Mouse (Mus musculus) lung, adult 2 months (tissue): ENCODE measurements around the gene Gm11060. TPM values are rescaled to one million over a fixed set of nuclear protein-coding genes. Genes with fewer than 3 reads are reported as not detected.

Experiments used
- DNase-seq: peaks from one replicate; pipeline ENCODE4 v3.0.0; 2022
- H3K4me1 ChIP-seq: fragments of 200-500 bp; 2 replicates; pipeline ENCODE4 v1.6.1; 2011; ENCODE audit warnings: low read length; ENCODE audit not compliant: control insufficient read depth, insufficient read depth
- H3K4me3 ChIP-seq: fragments of 200-500 bp; replicated peaks from 2 replicates; pipeline ENCODE3; 2011; ENCODE audit warnings: low read depth, mild to moderate bottlenecking, control low read depth, low read length; ENCODE audit errors: extremely low read depth
- CTCF ChIP-seq: fragments of 200-500 bp; IDR thresholded peaks from 2 replicates; pipeline ENCODE4 v1.5.1; 2011; ENCODE audit warnings: mild to moderate bottlenecking, low read length, control low read depth; ENCODE audit not compliant: insufficient read depth
- POLR2A ChIP-seq: fragments of 200-500 bp; IDR thresholded peaks from 2 replicates; pipeline ENCODE4 v1.6.1; 2011; ENCODE audit warnings: low read depth, mild to moderate bottlenecking, control low read depth, low read length, borderline replicate concordance; ENCODE audit errors: extremely low read depth
- WGBS: fragments of 180-500 bp; shearing (Covaris S2); methylation state at CpG from one replicate; pipeline ENCODE4 v1.1.7; 2018; 5-methylcytosine and 5-hydroxymethylcytosine counted together
- polyA plus RNA-seq: library from polyadenylated mRNA; depleted of rRNA; stranded (reverse); fragments of >200 nt; gene quantifications from 2 replicates; pipeline ENCODE4 v1.2.3, GENCODE M21; 2012; rRNA removed

Gm11060 gene
- polyA plus RNA-seq: not detected in 2 replicates

GRCm38 (mm10) chr2:105091718-105092117 is at the start of gene Gm11060:
Gene Gm11060, plus strand, starts transcription at chr2:105092018.
- Histone ChIP-seq H3K4me1 (no peaks in the 10 kb centered on the region), H3K4me3 (no peak within 1 kb of the TSS)
- no peak for DNase-seq
- 84% methylated on average over 2 of the region's 2 CpGs for WGBS
- TF ChIP-seq CTCF (no peak), POLR2A (no peak)

GRCm38 (mm10) chr2:105043152-105043551 is 48.7 kb upstream of the Gm11060 start:
- H3K4me3 ChIP-seq: no peak overlapping the region
- H3K4me1 ChIP-seq: no peaks in the 10 kb centered on the region
- WGBS: 32% methylated on average over 4 of the region's 4 CpGs
- no peak for DNase-seq
- no peak for TF ChIP-seq CTCF

DNA sequence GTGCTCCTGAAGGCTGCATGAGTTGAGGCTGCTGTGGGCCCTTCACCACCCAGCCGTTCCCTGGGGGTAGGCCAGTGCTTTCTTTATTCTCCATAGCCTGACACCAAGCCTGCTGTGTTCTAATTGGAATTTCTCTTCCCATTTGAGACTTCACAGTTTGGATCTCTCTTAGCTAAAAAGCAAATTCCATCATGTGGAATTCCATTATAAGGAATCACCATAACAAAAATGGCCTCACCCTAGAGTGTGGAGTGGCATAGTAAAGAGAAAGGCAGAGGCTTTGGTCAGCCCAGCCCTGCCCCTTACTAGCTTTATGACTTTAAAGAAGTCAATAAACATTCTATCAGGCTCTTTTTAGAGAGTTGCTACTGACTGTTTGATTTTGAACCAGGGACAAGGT is 43.5 kb upstream of the Gm11060 start:
- Histone ChIP-seq H3K4me1 (no peaks in the 10 kb centered on the region), H3K4me3 (no peak overlapping the region)
- 77% methylated on average over 1 of the region's 1 CpGs for WGBS
- DNase-seq: no peak
- TF ChIP-seq CTCF (no peak), POLR2A (no peak)

DNA sequence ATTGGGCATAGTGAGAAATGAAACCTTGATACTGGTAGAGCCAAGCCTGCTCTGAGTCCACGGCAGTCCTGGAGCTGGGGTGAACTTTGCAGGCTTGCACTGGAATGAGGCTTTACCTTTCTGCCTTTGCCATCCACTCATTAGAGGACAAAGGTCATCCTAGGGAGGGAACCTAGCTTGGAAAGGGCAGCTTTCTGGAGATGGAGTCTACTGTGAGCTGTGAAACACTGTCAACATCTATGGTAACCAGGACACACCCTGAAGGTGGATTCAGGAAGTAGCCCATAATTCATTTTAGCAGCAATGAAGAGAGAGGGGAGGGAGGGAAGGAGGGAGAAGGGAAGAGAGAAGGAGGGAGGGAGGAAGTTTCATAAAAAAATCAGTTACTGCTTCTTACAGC is 36.3 kb upstream of the Gm11060 start:
- H3K4me3 ChIP-seq: no peak overlapping the region
- DNase-seq: no peak
- H3K4me1 ChIP-seq: peaks cover 2% of the 10 kb centered on the region; the same call in 1 of the 2 replicates
- 69% methylated on average over 1 of the region's 1 CpGs for WGBS
- TF ChIP-seq CTCF: no peak
- TF ChIP-seq POLR2A: no peak

- peaks cover 2% of the 10 kb centered on the region; the same call in 1 of the 2 replicates for H3K4me1 ChIP-seq
- no peak for TF ChIP-seq CTCF
- TF ChIP-seq POLR2A: no peak
- WGBS: 38% methylated on average over 7 of the region's 7 CpGs
- H3K4me3 ChIP-seq: no peak overlapping the region
- no peak for DNase-seq
These were observed 33.2 kb upstream of the Gm11060 start for GRCm38 (mm10) chr2:105058577-105059116.

DNA sequence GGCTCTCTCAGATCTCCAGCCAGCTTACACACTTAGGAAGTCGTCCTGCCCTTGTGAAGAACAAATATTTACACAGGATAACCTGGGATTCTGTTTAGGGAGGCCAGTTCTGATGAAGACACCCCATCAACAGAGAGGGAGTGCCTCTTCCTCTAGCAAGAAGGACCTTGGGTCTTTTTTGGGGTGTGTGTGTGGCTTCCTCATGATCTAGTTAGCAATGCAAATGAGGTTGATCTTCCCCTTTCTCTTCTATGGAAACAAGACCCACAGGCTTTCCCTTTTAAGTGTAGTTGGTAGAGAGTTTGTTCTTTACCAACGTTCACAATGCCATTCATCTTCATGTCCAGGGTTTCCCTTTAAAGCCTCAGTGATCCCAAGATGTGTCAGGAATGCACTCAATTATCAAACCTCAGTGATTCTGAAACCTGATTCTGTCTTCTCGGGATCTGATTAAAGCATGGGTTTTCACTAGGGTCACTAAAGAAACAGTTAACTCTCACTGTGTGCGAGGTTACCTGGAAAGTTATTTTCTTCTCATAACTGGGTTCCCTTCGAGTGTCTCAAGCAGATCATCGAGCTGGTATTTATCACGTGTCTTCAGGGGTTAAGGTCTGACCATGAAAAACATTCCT is 29.0 kb upstream of the Gm11060 start:
- Histone ChIP-seq H3K4me3 (no peak overlapping the region), H3K4me1 (peaks cover 2% of the 10 kb centered on the region; the same call in 1 of the 2 replicates)
- DNase-seq: no peak
- 54% methylated on average over 7 of the region's 7 CpGs for WGBS
- no peak for TF ChIP-seq CTCF
- TF ChIP-seq POLR2A: no peak

DNA sequence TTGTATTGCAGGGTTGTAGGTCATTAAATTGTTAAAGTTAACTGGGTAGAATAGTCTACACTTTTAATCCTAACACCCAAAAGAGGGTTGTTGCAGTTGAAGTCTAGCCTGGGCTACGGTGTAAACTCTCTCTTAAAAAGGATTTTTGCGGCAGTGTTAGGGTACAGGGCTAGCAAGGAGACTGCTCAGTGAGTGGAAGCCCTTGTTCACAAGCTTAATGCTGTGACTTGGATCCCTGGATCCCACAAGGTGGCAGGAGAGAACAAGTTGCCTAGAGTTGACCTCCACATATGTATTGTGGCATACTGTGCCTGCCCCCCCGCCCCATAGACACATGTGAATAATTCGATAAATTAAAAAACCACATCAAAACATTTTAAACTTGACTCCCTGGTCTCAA is 19.3 kb upstream of the Gm11060 start:
- Histone ChIP-seq H3K4me1 (no peaks in the 10 kb centered on the region), H3K4me3 (no peak overlapping the region)
- no peak for DNase-seq
- WGBS: 75% methylated on average over 4 of the region's 4 CpGs
- TF ChIP-seq POLR2A: no peak
- no peak for TF ChIP-seq CTCF

GRCm38 (mm10) chr2:105074196-105074595 is 17.6 kb upstream of the Gm11060 start:
- no peak overlapping the region for H3K4me3 ChIP-seq
- H3K4me1 ChIP-seq: no peaks in the 10 kb centered on the region
- TF ChIP-seq CTCF (no peak), POLR2A (no peak)
- 28% methylated on average over 4 of the region's 4 CpGs for WGBS
- DNase-seq: no peak

DNA sequence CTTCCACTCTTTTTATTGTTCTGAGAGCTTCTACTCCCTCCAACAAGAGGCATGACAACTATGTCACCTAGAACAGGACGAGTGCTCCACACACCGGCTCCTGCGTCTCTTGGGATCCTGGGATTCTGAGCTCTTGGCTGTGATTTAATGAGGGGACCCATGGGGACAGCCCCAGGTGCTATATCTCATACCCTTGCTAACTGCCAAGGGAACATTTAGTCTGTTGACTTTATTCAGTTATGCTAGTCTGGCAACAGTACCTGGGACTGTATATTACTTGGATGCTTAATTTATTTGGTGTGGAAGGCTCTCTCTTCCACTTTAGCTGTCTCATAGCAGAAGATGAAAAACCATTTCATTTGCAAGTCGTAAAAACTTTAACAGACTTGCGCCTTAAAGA is 16.0 kb upstream of the Gm11060 start:
- 75% methylated on average over 5 of the region's 5 CpGs for WGBS
- TF ChIP-seq POLR2A: no peak
- no peak for TF ChIP-seq CTCF
- Histone ChIP-seq H3K4me3 (no peak overlapping the region), H3K4me1 (no peaks in the 10 kb centered on the region)
- DNase-seq: no peak

GRCm38 (mm10) chr2:105077151-105077550 is 14.7 kb upstream of the Gm11060 start:
- no peak for DNase-seq
- WGBS: 92% methylated on average over 7 of the region's 7 CpGs
- no peaks in the 10 kb centered on the region for H3K4me1 ChIP-seq
- H3K4me3 ChIP-seq: no peak overlapping the region
- no peak for TF ChIP-seq POLR2A
- no peak for TF ChIP-seq CTCF
